Mouse (Mus musculus): ENCODE data around the gene Dusp16.

Dusp16 gene

GRCm38 (mm10) chr6:134792141-134793045, at the start of gene Dusp16:
Dusp16 (minus strand) TSS chr6:134792625.
- peak; percentile 87 to 90 for DNase-seq

DNA sequence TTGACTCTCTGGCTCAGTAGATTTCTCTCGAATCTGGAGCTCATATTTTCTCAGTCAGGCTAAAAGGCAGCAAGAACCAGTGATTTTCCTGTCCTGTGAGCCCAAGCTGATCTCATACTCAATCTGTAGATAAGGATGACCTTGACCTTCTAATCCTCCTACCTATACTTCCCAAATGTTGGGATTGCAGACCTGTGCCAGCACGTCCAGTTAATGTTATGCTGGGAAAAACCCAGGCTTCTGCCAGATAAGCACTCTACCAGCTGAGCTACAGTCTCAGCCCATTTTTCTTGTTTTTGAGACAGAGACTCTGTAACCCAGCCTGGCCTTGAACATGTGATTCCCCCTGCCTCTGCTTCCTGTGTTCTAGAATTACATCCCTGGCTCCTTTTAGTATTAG, 47.9 kb upstream of the Dusp16 start:
- no peak for DNase-seq

- no peak for DNase-seq
These were observed 45.7 kb upstream of the Dusp16 start for GRCm38 (mm10) chr6:134838111-134838510.

DNA sequence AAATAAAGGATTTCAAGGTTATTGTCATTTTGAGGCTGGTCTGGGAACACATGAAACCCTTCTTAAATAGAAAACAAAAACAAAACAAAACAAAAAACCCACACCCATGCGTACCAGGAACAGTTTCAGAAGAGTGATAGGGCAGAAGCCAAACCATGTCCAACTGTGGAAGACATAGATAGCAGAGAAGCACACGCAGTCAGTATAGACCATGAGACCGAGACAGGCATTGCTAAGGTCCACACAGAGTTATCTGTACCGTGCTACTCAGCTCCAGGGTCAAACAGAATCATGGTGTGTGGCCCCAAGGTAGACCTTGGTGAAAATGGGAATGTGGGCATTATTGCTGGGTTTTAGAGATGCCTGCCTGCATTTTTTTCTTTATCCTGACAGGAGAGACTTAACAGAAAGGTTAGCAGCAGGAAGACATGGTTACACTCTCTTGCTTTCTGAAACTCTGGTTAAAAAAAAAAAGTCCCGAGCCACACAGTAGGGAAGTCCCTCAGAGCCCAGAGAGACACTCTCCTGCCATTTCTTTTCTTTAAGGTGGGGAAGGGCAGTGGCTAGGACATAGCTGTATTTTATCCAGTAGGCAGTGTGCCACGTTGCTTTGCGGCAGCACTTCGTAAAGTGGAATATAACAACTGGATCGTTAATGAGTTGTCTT, 42.3 kb upstream of the Dusp16 start:
- DNase-seq = no peak

DNA sequence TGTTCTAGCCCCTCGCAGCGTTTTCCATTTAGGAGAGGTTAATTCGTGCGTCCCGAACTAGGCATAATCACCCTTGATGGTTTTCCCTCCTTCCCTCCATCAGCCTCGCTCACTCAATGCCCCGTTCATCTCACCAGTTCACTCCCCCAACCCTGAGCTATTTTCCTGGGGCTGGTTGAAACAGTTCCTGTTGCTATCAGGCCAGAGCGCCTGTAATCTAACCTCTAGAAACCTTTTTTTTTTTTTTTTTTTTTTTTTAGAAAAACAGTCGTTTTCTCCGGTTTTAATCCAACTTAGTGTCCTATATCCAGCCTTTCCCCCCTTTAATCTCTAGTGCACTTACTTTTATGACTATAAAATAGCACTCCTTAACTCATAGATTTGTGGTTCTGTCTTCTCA, 38.4 kb upstream of the Dusp16 start:
- DNase-seq = no peak

DNA sequence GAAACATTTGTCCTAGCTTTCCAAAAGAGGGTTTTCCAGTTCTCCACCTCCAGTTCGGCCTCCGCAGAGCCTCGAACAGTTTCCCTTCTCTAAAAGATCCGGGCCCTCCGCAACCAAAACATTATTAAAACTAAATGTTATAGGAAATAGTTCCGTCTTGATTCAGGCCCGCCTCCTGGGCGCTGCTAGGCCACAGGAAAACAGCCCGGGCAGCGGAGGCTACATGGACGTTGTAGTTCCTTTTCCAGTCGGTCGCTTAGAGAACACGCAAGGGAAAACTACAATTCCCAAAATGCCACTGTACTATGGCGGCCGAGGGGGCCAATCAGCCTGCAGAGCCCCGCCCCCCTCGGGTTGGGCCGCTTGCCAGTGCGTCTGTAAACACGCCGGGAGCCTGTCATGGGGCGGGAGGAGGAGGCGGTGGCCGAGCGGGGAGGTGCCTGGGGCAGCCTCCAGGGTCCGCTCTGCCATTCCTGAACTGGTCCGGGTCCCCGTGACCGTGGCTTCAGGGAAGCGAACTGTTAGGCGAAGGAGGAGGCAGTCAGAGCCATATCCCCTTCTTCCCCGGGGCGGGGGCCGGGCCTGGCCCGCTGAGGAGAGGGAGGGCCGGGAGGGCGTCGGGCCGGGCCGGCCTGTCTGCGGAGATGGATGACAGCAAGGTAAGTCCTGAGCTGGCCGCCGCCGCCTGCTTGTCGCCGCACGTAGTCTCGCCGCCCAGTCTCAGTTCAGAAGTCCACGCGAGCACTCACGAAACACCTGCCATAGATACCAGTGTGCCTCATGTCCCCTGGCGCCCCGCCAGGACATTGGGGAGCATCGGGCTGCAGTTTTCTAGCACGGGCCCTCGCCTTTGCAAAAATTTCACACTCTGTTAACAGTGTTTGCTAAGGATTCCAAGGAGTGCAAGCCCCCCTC, 37.6 kb upstream of the Dusp16 start, which contains the start of gene Crebl2:
Gene Crebl2 (plus strand): TSS at position 369 of the 915 bp plus-strand sequence.
- DNase-seq = peak; percentile 100

DNA sequence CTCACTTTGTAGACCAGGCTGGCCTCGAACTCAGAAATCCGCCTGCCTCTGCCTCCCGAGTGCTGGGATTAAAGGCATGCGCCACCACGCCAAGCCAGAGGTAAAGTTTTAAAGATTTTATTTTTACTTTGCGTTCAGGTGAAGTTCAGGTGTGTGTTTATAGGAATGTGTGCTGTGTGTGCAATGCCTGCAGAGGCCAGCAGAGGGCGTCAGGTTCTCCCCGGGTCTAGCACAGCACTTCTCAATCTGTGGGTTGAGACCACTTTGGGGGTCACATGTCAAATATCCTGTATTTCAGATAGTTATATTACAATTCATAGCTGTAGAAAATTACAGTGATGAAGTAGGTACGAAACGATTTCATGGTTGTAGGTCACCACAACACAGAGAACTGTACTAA, 30.4 kb upstream of the Dusp16 start:
- peak in 1 of 2 experiments; percentile 32 for DNase-seq

DNA sequence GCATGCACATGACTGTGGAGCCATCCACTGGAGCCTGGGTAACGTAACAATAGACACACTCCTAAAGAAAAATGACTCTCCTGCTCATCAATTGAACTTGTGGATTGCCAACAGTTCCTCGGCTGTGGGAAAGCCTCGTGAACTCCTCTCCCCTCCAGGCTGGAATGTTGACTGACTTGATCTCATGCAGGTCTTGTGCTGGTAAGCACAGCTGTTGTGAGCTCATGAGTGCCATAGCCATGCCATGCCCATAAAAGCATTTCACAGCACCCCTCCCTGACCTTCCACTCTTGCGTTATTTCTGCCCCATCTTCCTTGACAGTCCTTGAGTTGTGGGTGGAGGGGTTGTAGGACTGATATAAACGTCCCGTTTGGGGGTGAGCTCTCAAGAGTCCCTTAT, 28.0 kb upstream of the Dusp16 start:
- no peak for DNase-seq

- no peak for DNase-seq
These were observed 27.3 kb upstream of the Dusp16 start for GRCm38 (mm10) chr6:134819741-134820140.

- DNase-seq = no peak
These were observed 24.9 kb upstream of the Dusp16 start for GRCm38 (mm10) chr6:134817051-134817928.

DNA sequence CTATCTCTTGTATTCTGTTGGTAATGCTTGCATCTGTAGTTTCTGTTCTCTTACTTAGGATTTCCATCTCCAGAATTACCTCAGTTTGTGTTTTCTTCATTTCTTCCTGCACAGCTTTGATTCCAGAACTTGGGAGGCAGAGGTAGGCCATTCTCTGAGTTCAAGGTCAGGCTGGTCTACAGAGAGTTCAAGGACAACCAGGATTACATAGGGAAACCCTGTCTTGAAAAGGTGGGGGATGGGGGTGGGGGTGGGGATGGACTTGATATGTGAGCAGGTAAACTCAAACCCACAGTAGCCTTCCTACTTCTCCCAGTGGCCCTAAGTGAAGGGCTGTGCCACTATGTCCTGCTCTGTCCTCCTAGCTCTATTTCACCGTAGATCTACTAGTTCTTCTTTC, 20.6 kb upstream of the Dusp16 start:
- DNase-seq = no peak

DNA sequence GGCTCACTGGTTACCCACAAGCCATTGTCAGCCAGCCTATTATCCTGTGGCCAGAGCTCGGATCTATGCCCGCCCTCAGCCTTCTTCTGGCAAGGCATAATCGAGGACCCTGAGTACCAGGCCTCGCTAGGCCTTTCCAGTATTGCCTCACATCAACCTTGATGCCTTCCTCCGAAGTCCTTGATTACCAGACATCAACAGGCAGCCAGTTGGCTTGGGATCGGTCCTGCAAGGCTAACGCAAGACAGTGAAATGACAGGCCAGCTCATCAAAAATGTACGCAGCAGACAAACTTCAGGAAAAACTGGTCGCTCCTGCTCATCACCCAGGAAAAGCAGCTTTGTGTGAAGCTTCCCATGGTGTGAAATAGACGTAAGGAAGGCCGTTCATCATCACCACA, 15.4 kb upstream of the Dusp16 start:
- no peak for DNase-seq

DNA sequence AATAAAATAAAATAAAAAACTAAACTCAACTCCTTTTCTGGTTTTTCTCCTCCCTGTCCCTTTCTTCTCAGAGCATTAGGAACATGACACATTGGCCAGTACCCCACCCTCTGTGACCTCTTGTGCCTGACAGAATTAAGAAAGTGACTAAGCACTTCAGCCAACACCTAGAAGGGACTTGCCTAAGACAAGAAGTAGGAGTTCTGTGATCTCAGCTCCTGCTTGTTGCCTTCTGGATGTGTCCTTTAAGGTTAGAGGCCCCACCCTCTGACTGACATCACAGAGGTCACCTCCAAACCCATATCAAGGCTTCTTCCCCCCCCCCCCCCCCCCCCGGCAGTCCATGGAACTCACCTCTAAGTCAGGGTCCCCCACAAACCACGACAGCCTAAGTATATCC, 14.7 kb upstream of the Dusp16 start:
- DNase-seq = no peak

- no peak for DNase-seq
These were observed 13.7 kb upstream of the Dusp16 start for GRCm38 (mm10) chr6:134806130-134806529.

DNA sequence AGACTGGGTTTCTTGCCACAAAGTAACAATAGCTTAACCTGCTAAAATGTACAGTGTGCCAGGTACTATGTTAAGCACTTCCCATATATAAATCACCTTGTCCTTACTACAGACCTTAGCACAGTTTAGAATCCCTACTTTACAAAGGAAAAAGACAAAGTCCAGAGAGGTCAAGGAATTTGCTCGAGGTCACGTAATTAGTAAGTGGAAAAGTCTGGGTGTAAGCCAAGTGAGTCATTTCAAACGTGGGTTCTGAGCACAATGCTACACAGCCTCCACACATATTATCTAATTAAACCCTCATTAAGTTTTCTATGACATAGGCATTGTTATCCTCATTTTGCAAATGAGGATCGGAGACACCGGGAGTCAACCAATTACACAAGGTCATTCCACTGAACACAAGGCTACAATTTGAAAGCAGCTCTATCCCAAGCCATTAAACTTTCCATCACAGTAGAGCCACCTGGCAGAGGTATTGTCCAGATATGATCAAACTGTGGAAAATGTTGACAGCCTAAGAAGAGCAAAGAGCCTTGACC, 12.4 kb upstream of the Dusp16 start:
- no peak for DNase-seq

DNA sequence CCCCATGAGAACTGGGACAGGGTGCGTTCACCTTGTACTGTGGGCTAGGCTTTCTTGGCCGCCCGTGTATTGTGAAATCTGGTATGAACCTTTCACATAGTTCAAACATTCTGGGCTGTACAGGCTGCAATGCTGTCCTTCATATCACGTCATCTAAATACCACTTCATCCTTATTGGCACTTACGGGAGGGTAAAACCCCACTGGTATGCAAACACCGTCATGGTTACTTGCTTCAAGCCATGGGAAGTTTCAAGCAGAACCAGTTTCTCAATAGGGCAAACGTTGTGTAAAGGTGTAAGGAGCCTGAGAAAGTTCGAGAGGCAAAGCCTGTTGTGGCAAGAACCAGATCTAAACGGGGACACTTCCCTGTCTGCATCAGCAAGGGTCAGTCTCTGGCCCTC, 10.2 kb upstream of the Dusp16 start:
- DNase-seq = no peak

- DNase-seq = no peak
These were observed 9.1 kb upstream of the Dusp16 start for GRCm38 (mm10) chr6:134801483-134801882.

DNA sequence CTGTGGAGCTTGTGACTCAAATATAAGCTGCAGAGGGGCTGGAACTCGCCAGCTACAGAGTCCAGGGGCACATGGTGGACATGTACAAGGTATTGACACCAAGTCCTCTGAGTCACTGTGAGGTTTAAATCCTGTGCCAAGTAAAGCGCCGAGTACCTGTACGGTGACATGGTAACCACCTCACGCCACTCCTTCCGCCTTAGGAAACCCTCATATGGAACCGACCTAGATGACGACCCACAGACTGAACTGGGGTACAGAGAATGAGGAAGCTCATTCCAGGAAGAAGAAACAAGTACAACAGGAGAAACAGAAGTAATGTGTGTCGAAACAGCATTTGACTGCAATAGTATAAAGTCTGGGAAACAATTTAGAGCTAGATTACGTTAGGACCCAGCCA, 3.9 kb upstream of the Dusp16 start:
- DNase-seq = no peak

GRCm38 (mm10) chr6:134793911-134794520, 1.6 kb upstream of the Dusp16 start:
- peak; percentile 91 to 94 for DNase-seq

GRCm38 (mm10) chr6:134793046-134793806, 801 bp upstream of the Dusp16 start:
- DNase-seq = peak in 1 of 2 experiments; percentile 25
